Mouse (Mus musculus) yolk sac, embryonic 10.5 days (tissue): ENCODE data around the gene Olfr1252.

ENCODE experiments used
- DNase-seq: peaks from one replicate; pipeline ENCODE4 v3.0.0-alpha.2; 2017; ENCODE audit warnings: low spot score

Olfr1252 gene

DNA sequence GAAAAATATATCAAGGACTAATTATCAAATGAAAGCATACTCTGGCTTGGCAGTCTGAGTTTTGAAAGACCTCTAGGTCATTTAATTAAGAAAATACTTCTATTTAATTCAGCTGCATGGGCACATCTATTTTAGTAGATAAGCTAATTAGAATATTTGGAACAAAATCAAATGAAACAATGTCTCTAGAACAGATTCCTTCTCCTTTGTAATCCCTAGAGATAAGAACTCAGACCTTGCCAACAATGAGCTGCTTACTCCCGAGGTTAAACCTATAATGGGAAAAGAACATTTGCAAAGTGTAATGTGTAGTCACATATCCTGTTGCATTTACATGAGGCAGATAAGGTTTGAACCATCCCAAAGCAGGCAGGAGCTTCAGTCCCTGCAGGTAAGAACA is at the start of gene Olfr1252:
Olfr1252 (minus strand) TSS at position 101 of the 400 bp plus-strand sequence.
- DNase-seq: no peak

DNA sequence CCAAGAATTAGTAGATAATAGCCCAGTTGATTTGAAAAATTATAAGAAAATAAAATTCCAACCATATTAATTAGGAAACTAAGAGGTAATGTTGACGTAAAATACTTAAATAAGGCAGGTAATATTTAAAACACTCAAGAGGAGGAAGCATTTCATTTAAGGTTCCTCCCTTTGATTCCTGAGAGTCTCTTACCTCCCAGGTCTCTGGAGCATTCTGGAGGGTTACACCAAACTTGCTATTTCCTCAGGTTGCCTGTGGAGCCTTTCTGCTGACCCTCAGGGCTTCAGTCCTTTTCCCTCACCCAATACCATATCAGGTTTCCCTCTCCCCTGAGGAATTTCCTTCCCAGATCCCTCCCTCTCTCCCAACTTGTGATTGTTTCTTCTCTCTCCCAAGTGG is 32.2 kb upstream of the Olfr1252 start, which contains the start of gene Olfr1253:
Olfr1253 (minus strand) TSS at position 101 of the 400 bp plus-strand sequence.
- no peak for DNase-seq

DNA sequence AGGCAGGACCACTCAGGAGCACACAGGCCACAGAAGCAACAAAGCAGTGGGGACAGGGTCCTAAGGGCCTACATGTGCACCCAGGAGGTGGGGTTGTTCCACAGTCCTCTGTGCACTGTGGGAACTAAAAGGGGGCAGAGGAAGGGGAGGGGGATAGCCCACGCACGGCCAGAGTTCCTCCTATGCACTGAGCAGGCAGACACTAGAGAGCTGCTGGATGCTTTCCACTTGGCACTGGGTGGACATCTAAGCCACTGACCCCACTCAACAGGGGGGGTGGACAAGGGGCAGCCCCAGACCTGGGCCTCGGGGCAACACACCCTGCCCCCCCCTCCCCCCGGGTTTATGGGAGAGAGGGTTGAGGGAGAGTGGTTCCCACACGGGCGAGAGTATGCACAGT is 32.8 kb downstream of the Olfr1252 start:
- DNase-seq: no peak

DNA sequence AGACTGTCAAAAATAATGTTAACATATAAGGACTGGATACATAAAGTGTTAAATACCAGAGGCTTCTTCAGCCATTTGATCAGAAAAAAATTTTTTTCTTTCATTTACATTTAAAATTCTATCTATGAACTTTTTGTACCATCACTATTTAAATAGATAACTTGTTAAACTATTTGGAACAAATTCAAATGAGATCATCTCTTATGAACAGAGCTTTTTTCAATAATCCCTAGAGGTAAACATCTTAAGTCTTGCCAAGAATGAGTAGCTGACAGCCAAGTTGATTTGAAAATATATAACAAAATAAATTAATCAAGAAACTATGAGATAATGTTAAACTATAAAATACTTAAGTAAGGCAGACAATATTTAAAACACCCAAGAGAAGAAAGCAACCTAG is 53.0 kb downstream of the Olfr1252 start, which contains the start of gene Olfr1251:
Olfr1251 (minus strand) TSS at position 101 of the 400 bp plus-strand sequence.
- DNase-seq: no peak
